Mouse (Mus musculus) embryonic fibroblast, embryonic 13.5 days (primary cell): ENCODE measurements around the gene Igf1r. TPM values are rescaled to one million over a fixed set of nuclear protein-coding genes. Genes with fewer than 3 reads are reported as not detected.

ENCODE experiments used
- H3K27ac ChIP-seq: 2 replicates; pipeline ENCODE4 v1.5.1; 2012; ENCODE audit warnings: low read length, control low read depth, inconsistent platforms; ENCODE audit not compliant: insufficient read depth
- H3K4me1 ChIP-seq: 2 replicates; pipeline ENCODE4 v1.6.1; 2011; ENCODE audit warnings: low read length; ENCODE audit not compliant: control insufficient read depth, insufficient read depth
- H3K4me3 ChIP-seq: 2 replicates; pipeline ENCODE4 v1.5.1; 2011; ENCODE audit warnings: mild to moderate bottlenecking, control low read depth, low read length; ENCODE audit not compliant: insufficient read depth
- CTCF ChIP-seq: IDR thresholded peaks from 2 replicates; pipeline ENCODE4 v1.5.1; 2011; ENCODE audit warnings: mild to moderate bottlenecking, control low read depth, low read length, moderate library complexity, borderline replicate concordance; ENCODE audit not compliant: insufficient read depth
- POLR2A ChIP-seq: IDR thresholded peaks from 2 replicates; pipeline ENCODE4 v1.6.1; 2011; ENCODE audit warnings: low read depth, mild to moderate bottlenecking, control low read depth, low read length, moderate library complexity
- polyA plus RNA-seq: library from polyadenylated mRNA; stranded (reverse); fragments of >200 nt; gene quantifications from 2 replicates; pipeline ENCODE4 v1.2.4, GENCODE M21; 2011; ENCODE audit warnings: low read depth; ENCODE audit not compliant: missing spikeins, insufficient read length

Gene Igf1r
- polyA plus RNA-seq, 1 experiment: 65.4 TPM

GRCm38 (mm10) chr7:68087496-68087895 lies 134.9 kb downstream of the Igf1r start:
- TF ChIP-seq POLR2A (no peak), CTCF (no peak)
- Histone ChIP-seq H3K4me3 (no peak overlapping the region), H3K4me1 (peaks cover 6% of the 10 kb centered on the region), H3K27ac (no peak overlapping the region)

GRCm38 (mm10) chr7:68088825-68089224 lies 136.2 kb downstream of the Igf1r start:
- no peak overlapping the region for H3K27ac ChIP-seq
- TF ChIP-seq CTCF (no peak), POLR2A (no peak)
- peaks cover 6% of the 10 kb centered on the region for H3K4me1 ChIP-seq
- no peak overlapping the region for H3K4me3 ChIP-seq

GRCm38 (mm10) chr7:68089725-68090124 lies 137.1 kb downstream of the Igf1r start:
- Histone ChIP-seq H3K27ac (no peak overlapping the region), H3K4me3 (no peak overlapping the region), H3K4me1 (peaks cover 6% of the 10 kb centered on the region; the same call in 1 of the 2 replicates)
- TF ChIP-seq CTCF (no peak), POLR2A (no peak)

- TF ChIP-seq POLR2A (no peak), CTCF (no peak)
- peaks cover 6% of the 10 kb centered on the region; the same call in 1 of the 2 replicates for H3K4me1 ChIP-seq
- no peak overlapping the region for H3K27ac ChIP-seq
- no peak overlapping the region for H3K4me3 ChIP-seq
These were observed 137.9 kb downstream of the Igf1r start for GRCm38 (mm10) chr7:68090576-68090975.

- no peak overlapping the region for H3K27ac ChIP-seq
- TF ChIP-seq POLR2A (no peak), CTCF (no peak)
- no peak overlapping the region for H3K4me3 ChIP-seq
- no peaks in the 10 kb centered on the region for H3K4me1 ChIP-seq
These were observed 139.8 kb downstream of the Igf1r start for GRCm38 (mm10) chr7:68092304-68092978.

- no peak overlapping the region for H3K27ac ChIP-seq
- no peak for TF ChIP-seq POLR2A
- no peak for TF ChIP-seq CTCF
- no peak overlapping the region for H3K4me3 ChIP-seq
- no peaks in the 10 kb centered on the region for H3K4me1 ChIP-seq
These were observed 141.2 kb downstream of the Igf1r start for GRCm38 (mm10) chr7:68093817-68094216.

GRCm38 (mm10) chr7:68095574-68095973 lies 142.9 kb downstream of the Igf1r start:
- H3K27ac ChIP-seq: no peak overlapping the region
- TF ChIP-seq CTCF (no peak), POLR2A (no peak)
- no peaks in the 10 kb centered on the region for H3K4me1 ChIP-seq
- H3K4me3 ChIP-seq: no peak overlapping the region

- Histone ChIP-seq H3K4me3 (no peak overlapping the region), H3K27ac (no peak overlapping the region), H3K4me1 (no peaks in the 10 kb centered on the region)
- TF ChIP-seq POLR2A (no peak), CTCF (no peak)
These were observed 143.8 kb downstream of the Igf1r start for GRCm38 (mm10) chr7:68096411-68096810.

GRCm38 (mm10) chr7:68097081-68097836 lies 144.6 kb downstream of the Igf1r start:
- no peak overlapping the region for H3K27ac ChIP-seq
- H3K4me1 ChIP-seq: peaks cover under 1% of the 10 kb centered on the region; the same call in 1 of the 2 replicates
- TF ChIP-seq CTCF (no peak), POLR2A (no peak)
- no peak overlapping the region for H3K4me3 ChIP-seq

GRCm38 (mm10) chr7:68098098-68098497 lies 145.5 kb downstream of the Igf1r start:
- TF ChIP-seq CTCF: no peak
- TF ChIP-seq POLR2A: no peak
- H3K4me3 ChIP-seq: no peak overlapping the region
- no peak overlapping the region for H3K27ac ChIP-seq
- H3K4me1 ChIP-seq: peaks cover 4% of the 10 kb centered on the region

GRCm38 (mm10) chr7:68100388-68100787 lies 147.8 kb downstream of the Igf1r start:
- TF ChIP-seq POLR2A: no peak
- TF ChIP-seq CTCF: no peak
- no peak overlapping the region for H3K27ac ChIP-seq
- H3K4me3 ChIP-seq: no peak overlapping the region
- H3K4me1 ChIP-seq: peaks cover 4% of the 10 kb centered on the region
